Mouse (Mus musculus): ENCODE results near the gene Usp12.

DNA sequence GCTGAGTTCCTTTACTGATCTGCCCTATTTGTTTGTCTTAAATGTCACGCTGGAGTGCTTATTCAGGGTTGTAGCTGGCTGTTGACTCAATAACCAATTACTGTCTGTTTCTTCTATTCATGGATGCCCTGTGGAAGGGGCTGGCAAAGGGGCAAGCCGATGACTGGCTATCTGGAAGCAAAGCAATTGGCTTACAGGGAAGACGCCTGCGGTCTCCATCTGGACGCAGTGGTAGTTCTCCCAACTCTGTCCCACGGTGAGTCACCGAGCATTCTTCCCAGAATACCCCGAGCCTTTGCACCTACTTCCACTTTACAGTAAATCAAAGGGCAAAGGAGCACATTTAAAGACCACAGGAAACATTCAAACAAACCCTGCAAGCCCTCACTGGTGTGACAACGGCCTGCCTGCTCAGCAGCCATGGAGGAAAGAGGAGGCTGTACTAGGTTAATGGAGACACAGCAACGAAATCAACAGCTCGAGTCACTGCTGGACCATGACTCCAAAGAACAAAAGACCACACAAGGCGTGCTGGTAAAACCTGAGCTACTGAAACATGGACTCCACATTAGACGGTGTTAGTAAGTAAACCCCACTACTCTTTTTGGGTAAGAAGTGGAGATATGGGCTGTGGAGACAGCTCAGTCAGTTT is 17.7 kb downstream of the Usp12 start:
- TF ChIP-seq CTCF (IDR thresholded peaks at IDR 0.05; ENCODE audit: borderline replicate concordance, insufficient read depth, low read depth, low read length) (no peak), POLR2A (IDR thresholded peaks at IDR 0.05; ENCODE audit: borderline replicate concordance, insufficient read depth, low read length) (no peak)
